Mouse (Mus musculus) midbrain, postnatal 0 days (tissue): ENCODE results near the gene Gnl1. TPM values are rescaled to one million over a fixed set of nuclear protein-coding genes. Genes with fewer than 3 reads are reported as not detected.
A peak's percentile ranks its signal among the peaks of the same experiment; 100 is the strongest.

Experiments used
- ATAC-seq: fragments of 200-750 bp; cut with Nextera tagmentation; 2 replicates; pipeline ENCODE4 v1.8.0; 2017; ENCODE audit warnings: moderate number of reproducible peaks, mild to moderate bottlenecking, moderate TSS enrichment, moderate library complexity; ENCODE audit not compliant: low FRiP score
- DNase-seq: peaks from one replicate; pipeline ENCODE4 v3.0.0-alpha.2; 2015; ENCODE audit warnings: low spot score
- H3K27ac ChIP-seq: fragments of 300-500 bp; sonication (generic); 2 replicates; pipeline ENCODE4 v1.5.1; 2014; ENCODE audit warnings: low read depth, mild to moderate bottlenecking, low read length, mixed read lengths
- H3K27me3 ChIP-seq: fragments of 300-500 bp; sonication (generic); 2 replicates; pipeline ENCODE4 v1.6.1; 2014; ENCODE audit warnings: low read length, control low read depth, mixed read lengths; ENCODE audit not compliant: insufficient read depth
- H3K36me3 ChIP-seq: fragments of 300-500 bp; sonication (generic); 2 replicates; pipeline ENCODE4 v1.6.1; 2014; ENCODE audit warnings: low read length, control low read depth, mixed read lengths; ENCODE audit not compliant: insufficient read depth
- H3K4me1 ChIP-seq: fragments of 300-500 bp; sonication (generic); 2 replicates; pipeline ENCODE4 v1.6.1; 2014; ENCODE audit warnings: mild to moderate bottlenecking, control low read depth, antibody characterized with exemption, low read length, mixed read lengths; ENCODE audit not compliant: insufficient read depth
- H3K4me2 ChIP-seq: fragments of 300-500 bp; sonication (generic); 2 replicates; pipeline ENCODE4 v1.6.1; 2014; ENCODE audit warnings: low read depth, mild to moderate bottlenecking, low read length, mixed read lengths; ENCODE audit not compliant: poor library complexity, severe bottlenecking
- H3K4me3 ChIP-seq: fragments of 300-500 bp; sonication (generic); 2 replicates; pipeline ENCODE4 v1.5.1; 2014; ENCODE audit warnings: low read depth, mild to moderate bottlenecking, low read length, moderate library complexity
- H3K9ac ChIP-seq: fragments of 300-500 bp; sonication (generic); replicated peaks from 2 replicates; pipeline ENCODE4 v1.6.1; 2014; ENCODE audit warnings: mild to moderate bottlenecking, low read length, moderate library complexity, mixed read lengths; ENCODE audit not compliant: poor library complexity, severe bottlenecking
- H3K9me3 ChIP-seq: fragments of 300-500 bp; sonication (generic); 2 replicates; pipeline ENCODE4 v1.6.1; 2016; ENCODE audit warnings: low read length, control low read depth
- CTCF ChIP-seq: IDR thresholded peaks from 2 replicates; pipeline ENCODE4 v1.5.1; 2016; ENCODE audit warnings: antibody characterized with exemption, mild to moderate bottlenecking
- WGBS: fragments of 180-500 bp; shearing (Covaris S2); extraction: QIAGEN DNeasy Blood & Tissue Kit; methylation state at CpG from one replicate; pipeline ENCODE4 v1.1.7; 2014; 5-methylcytosine and 5-hydroxymethylcytosine counted together
- polyA plus RNA-seq: library from polyadenylated mRNA; unstranded; fragments of >200 nt; fragmentation: Nextera tagmentation; extraction: Ambion mirVana; gene quantifications from 2 replicates; pipeline ENCODE4 v1.2.1, GENCODE M21; 2015
- total RNA-seq: library from RNA; depleted of rRNA; stranded (reverse); fragments of >200 nt; gene quantifications from 2 replicates; pipeline ENCODE4 v1.2.3, GENCODE M21; 2014

Gene Gnl1
- total and polyA plus RNA-seq, 2 experiments from 2014 or later, result 80.8 to 117 TPM

- H3K4me2 ChIP-seq, result 0 out of 2 replicates have a peak overlapping the region, but pooled peaks have one; percentile 1
- H3K36me3 ChIP-seq, result no peaks in the 10 kb centered on the region
- no peaks in the 10 kb centered on the region for H3K9me3 ChIP-seq
- no peaks in the 10 kb centered on the region; the same call in 1 of the 2 replicates for H3K4me1 ChIP-seq
- H3K4me3 ChIP-seq, result no peak overlapping the region
- H3K27me3 ChIP-seq, result no peaks in the 10 kb centered on the region
- DNase-seq, result no peak
- no peak for ATAC-seq
- H3K27ac ChIP-seq, result no peak overlapping the region
- TF ChIP-seq CTCF, result no peak
- 52% methylated on average over 12 of the region's 12 CpGs for WGBS
- H3K9ac ChIP-seq, result no peak overlapping the region; the same call in 1 of the 2 replicates
These were observed 18.3 kb downstream of the Gnl1 start for GRCm38 (mm10) chr17:35997713-35998510.

GRCm38 (mm10) chr17:35998545-35999305, 19.1 kb downstream of the Gnl1 start:
- Histone ChIP-seq H3K9me3 (no peaks in the 10 kb centered on the region), H3K4me3 (no peak overlapping the region), H3K27ac (no peak overlapping the region), H3K27me3 (no peaks in the 10 kb centered on the region), H3K4me1 (no peaks in the 10 kb centered on the region; the same call in 1 of the 2 replicates), H3K4me2 (no peak overlapping the region), H3K9ac (no peak overlapping the region), H3K36me3 (no peaks in the 10 kb centered on the region)
- DNase-seq (no peak), ATAC-seq (no peak)
- TF ChIP-seq CTCF, result no peak
- 94% methylated on average over 6 of the region's 6 CpGs for whole genome bisulfite sequencing

GRCm38 (mm10) chr17:35999356-35999755, 19.7 kb downstream of the Gnl1 start:
- no peak for TF ChIP-seq CTCF
- no peak overlapping the region for H3K9ac ChIP-seq
- no peak overlapping the region for H3K4me2 ChIP-seq
- ATAC-seq (no peak), DNase-seq (no peak)
- H3K9me3 ChIP-seq, result no peaks in the 10 kb centered on the region
- no peak overlapping the region for H3K4me3 ChIP-seq
- H3K4me1 ChIP-seq, result no peaks in the 10 kb centered on the region; the same call in 1 of the 2 replicates
- H3K27ac ChIP-seq, result no peak overlapping the region
- no peaks in the 10 kb centered on the region for H3K36me3 ChIP-seq
- 86% methylated on average over 7 of the region's 7 CpGs for WGBS
- H3K27me3 ChIP-seq, result no peaks in the 10 kb centered on the region

- Histone ChIP-seq H3K4me2 (no peak overlapping the region), H3K4me3 (no peak overlapping the region), H3K27me3 (no peaks in the 10 kb centered on the region), H3K27ac (no peak overlapping the region), H3K36me3 (no peaks in the 10 kb centered on the region), H3K4me1 (no peaks in the 10 kb centered on the region; the same call in 1 of the 2 replicates), H3K9ac (no peak overlapping the region), H3K9me3 (no peaks in the 10 kb centered on the region)
- WGBS, result 88% methylated on average over 4 of the region's 4 CpGs
- TF ChIP-seq CTCF, result no peak
- DNase-seq (no peak), ATAC-seq (no peak)
These were observed 20.7 kb downstream of the Gnl1 start for GRCm38 (mm10) chr17:36000349-36000748.

- H3K4me2 ChIP-seq, result no peak overlapping the region
- ATAC-seq, result no peak
- no peaks in the 10 kb centered on the region for H3K9me3 ChIP-seq
- no peak overlapping the region for H3K4me3 ChIP-seq
- TF ChIP-seq CTCF, result no peak
- no peak for DNase-seq
- H3K9ac ChIP-seq, result no peak overlapping the region
- no peaks in the 10 kb centered on the region for H3K36me3 ChIP-seq
- WGBS, result 95% methylated on average over 12 of the region's 12 CpGs
- H3K4me1 ChIP-seq, result no peaks in the 10 kb centered on the region
- no peaks in the 10 kb centered on the region for H3K27me3 ChIP-seq
- no peak overlapping the region for H3K27ac ChIP-seq
These were observed 21.7 kb downstream of the Gnl1 start for GRCm38 (mm10) chr17:36001121-36001897.
